Mouse (Mus musculus) liver, embryonic 14.5 days (tissue): ENCODE data around the gene Apoe. TPM values are rescaled to one million over a fixed set of nuclear protein-coding genes. Genes with fewer than 3 reads are reported as not detected.

Experiments used
- ATAC-seq: fragments of 200-750 bp; cut with Nextera tagmentation; 2 replicates; pipeline ENCODE4 v1.8.0; 2017; ENCODE audit warnings: moderate number of reproducible peaks, mild to moderate bottlenecking, moderate library complexity; ENCODE audit not compliant: insufficient read depth
- DNase-seq, 3 experiments: peaks; one replicate each; pipeline ENCODE4 v3.0.0-alpha.2; 2012 to 2013; ENCODE audit warnings: low read depth in 3 of 3, low spot score in 3 of 3
- H3K27ac ChIP-seq: fragments of 300-500 bp; sonication (generic); 2 replicates; pipeline ENCODE4 v1.5.1; 2014; ENCODE audit warnings: moderate library complexity, mild to moderate bottlenecking, control low read depth, inconsistent platforms
- H3K27me3 ChIP-seq: fragments of 300-500 bp; sonication (generic); 2 replicates; pipeline ENCODE4 v1.6.1; 2014; ENCODE audit warnings: mild to moderate bottlenecking, low read length, moderate library complexity; ENCODE audit not compliant: control insufficient read depth, insufficient read depth
- H3K36me3 ChIP-seq: fragments of 300-500 bp; sonication (generic); replicated peaks from 2 replicates; pipeline ENCODE4 v1.6.1; 2014; ENCODE audit warnings: low read depth; ENCODE audit not compliant: control insufficient read depth, insufficient read depth
- H3K4me1 ChIP-seq, 2 experiments: fragments of 200-500 bp in 1 of 2; fragments of 300-500 bp in 1 of 2; sonication (generic) in 1 of 2; replicated peaks; 2 replicates each; pipeline ENCODE4 v1.6.1; 2012 to 2014; ENCODE audit warnings: antibody characterized with exemption in 1 of 2, inconsistent platforms in 1 of 2, low read length in 1 of 2; ENCODE audit not compliant: control insufficient read depth in 2 of 2, insufficient read depth in 2 of 2
- H3K4me2 ChIP-seq: fragments of 300-500 bp; sonication (generic); 2 replicates; pipeline ENCODE4 v1.6.1; 2014; ENCODE audit warnings: low read depth, mild to moderate bottlenecking, control low read depth, moderate library complexity
- H3K4me3 ChIP-seq, 2 experiments: fragments of 200-500 bp in 1 of 2; fragments of 300-500 bp in 1 of 2; sonication (generic) in 1 of 2; 2 replicates each; pipeline ENCODE4 v1.5.1; 2012 to 2014; ENCODE audit warnings: low read depth in 2 of 2, low read length in 2 of 2, mild to moderate bottlenecking in 2 of 2, control low read depth in 1 of 2, inconsistent platforms in 1 of 2, moderate library complexity in 1 of 2; ENCODE audit not compliant: insufficient read depth in 1 of 2
- H3K9ac ChIP-seq: fragments of 300-500 bp; sonication (generic); replicated peaks from 2 replicates; pipeline ENCODE4 v1.6.1; 2014; ENCODE audit warnings: mild to moderate bottlenecking, control low read depth, moderate library complexity
- H3K9me3 ChIP-seq: fragments of 300-500 bp; sonication (generic); 2 replicates; pipeline ENCODE4 v1.6.1; 2016; ENCODE audit warnings: low read length, mixed read lengths; ENCODE audit not compliant: control insufficient read depth
- CTCF ChIP-seq: IDR thresholded peaks from 2 replicates; pipeline ENCODE4 v1.5.1; 2016; ENCODE audit warnings: antibody characterized with exemption, low read depth, control low read depth
- EP300 ChIP-seq: IDR thresholded peaks from 2 replicates; pipeline ENCODE4 v1.6.1; 2016; ENCODE audit warnings: antibody characterized with exemption, low read depth
- WGBS: fragments of 180-500 bp; shearing (Covaris S2); extraction: QIAGEN DNeasy Blood & Tissue Kit; methylation state at CpG from one replicate; pipeline ENCODE4 v1.1.7; 2014; ENCODE audit not compliant: insufficient replicate concordance; 5-methylcytosine and 5-hydroxymethylcytosine counted together
- polyA plus RNA-seq, 2 experiments: library from polyadenylated mRNA; depleted of rRNA in 1 of 2; stranded (reverse) in 1 of 2; unstranded in 1 of 2; fragments of >200 nt; fragmentation: Nextera tagmentation in 1 of 2; extraction: Ambion mirVana in 1 of 2; gene quantifications; 2 replicates each; pipeline versions ENCODE4 v1.2.1 to v1.2.3; 2012 to 2014

Gene Apoe
- polyA plus RNA-seq, 2 experiments: 1,630 to 2,400 TPM

- no peak overlapping the region for H3K9ac ChIP-seq
- TF ChIP-seq EP300: no peak
- TF ChIP-seq CTCF: no peak
- H3K9me3 ChIP-seq: no peaks in the 10 kb centered on the region
- no peaks in the 10 kb centered on the region for H3K27me3 ChIP-seq
- peaks cover 0 to 32% of the 10 kb centered on the region in 2 experiments; a peak in 2 of 4 replicates for H3K4me1 ChIP-seq
- H3K4me3 ChIP-seq: no peak overlapping the region
- no peaks in the 10 kb centered on the region for H3K36me3 ChIP-seq
- H3K27ac ChIP-seq: no peak overlapping the region; the same call in 1 of the 2 replicates
- DNase-seq: no peak
- H3K4me2 ChIP-seq: peak overlapping the region; percentile 26
- ATAC-seq: no peak
- 66% methylated on average over 2 of the region's 2 CpGs for WGBS
Observed at GRCm38 (mm10) chr7:19680702-19681101, 18.3 kb downstream of the Apoe start.

- Histone ChIP-seq H3K27me3 (no peaks in the 10 kb centered on the region), H3K4me1 (peaks cover 0 to 25% of the 10 kb centered on the region in 2 experiments; a peak in 2 of 4 replicates), H3K4me3 (no peak overlapping the region), H3K27ac (no peak overlapping the region), H3K9me3 (no peaks in the 10 kb centered on the region), H3K9ac (no peak overlapping the region), H3K36me3 (no peaks in the 10 kb centered on the region), H3K4me2 (no peak overlapping the region)
- DNase-seq (no peak), ATAC-seq (no peak)
- TF ChIP-seq CTCF: no peak
- no peak for TF ChIP-seq EP300
- 75% methylated on average over 3 of the region's 3 CpGs for WGBS
Observed at GRCm38 (mm10) chr7:19678901-19679300, 20.1 kb downstream of the Apoe start.

GRCm38 (mm10) chr7:19677872-19678271, 21.1 kb downstream of the Apoe start, which contains the start of gene Apoc2:
Gene Apoc2 (minus strand): TSS chr7:19677941.
- 66% methylated on average over 8 of the region's 8 CpGs for WGBS
- Histone ChIP-seq H3K27me3 (no peaks in the 10 kb centered on the region), H3K4me2 (0 out of 2 replicates have a peak within 1 kb of the TSS, but pooled peaks have one; percentile 11), H3K9ac (no peak within 1 kb of the TSS), H3K4me3 (no peak within 1 kb of the TSS), H3K27ac (no peak within 1 kb of the TSS), H3K4me1 (peaks cover 0 to 17% of the 10 kb centered on the region in 2 experiments; a peak in 2 of 4 replicates), H3K9me3 (no peaks in the 10 kb centered on the region), H3K36me3 (no peaks in the 10 kb centered on the region)
- ATAC-seq (no peak), DNase-seq (no peak)
- TF ChIP-seq EP300 (no peak), CTCF (no peak)

GRCm38 (mm10) chr7:19676662-19677061, 22.3 kb downstream of the Apoe start:
- no peak for TF ChIP-seq CTCF
- no peak for TF ChIP-seq EP300
- no peaks in the 10 kb centered on the region for H3K27me3 ChIP-seq
- H3K4me3 ChIP-seq: peak overlapping the region in 1 of 2 experiments; percentile 27; a peak in 1 of 4 replicates
- DNase-seq: no peak
- H3K9me3 ChIP-seq: no peaks in the 10 kb centered on the region
- peak; percentile 52 for ATAC-seq
- H3K9ac ChIP-seq: no peak overlapping the region
- no peak overlapping the region for H3K27ac ChIP-seq
- WGBS: 67% methylated on average over 1 of the region's 1 CpGs
- 0 out of 2 replicates have a peak overlapping the region, but pooled peaks have one; percentile 26 for H3K4me2 ChIP-seq
- no peaks in the 10 kb centered on the region for H3K36me3 ChIP-seq
- peaks cover 0 to 10% of the 10 kb centered on the region in 2 experiments; a peak in 2 of 4 replicates for H3K4me1 ChIP-seq

- no peak for ATAC-seq
Observed at GRCm38 (mm10) chr7:19675824-19676223, 23.2 kb downstream of the Apoe start.

More at GRCm38 (mm10) chr7:19675824-19676223, 23.2 kb downstream of the Apoe start:
- TF ChIP-seq EP300 (no peak), CTCF (no peak)
- Histone ChIP-seq H3K9ac (peak overlapping the region; percentile 2; the same call in 1 of the 2 replicates), H3K4me2 (peak overlapping the region; percentile 26; the same call in 1 of the 2 replicates), H3K4me1 (peaks cover 0 to 7% of the 10 kb centered on the region in 2 experiments; a peak in 1 of 4 replicates), H3K9me3 (no peaks in the 10 kb centered on the region), H3K36me3 (no peaks in the 10 kb centered on the region), H3K27me3 (no peaks in the 10 kb centered on the region), H3K27ac (no peak overlapping the region), H3K4me3 (peak overlapping the region; percentile 27 to 39)
- no peak for DNase-seq
- WGBS: 56% methylated on average over 10 of the region's 10 CpGs
